Mouse (Mus musculus) CH12.LX (cell line): ENCODE measurements at regions not wholly inside any gene's neighbourhood (a gene's known extent, or its start where the extent isn't known, plus 50 kb on each side); places are given as distances from the start of the nearest gene placed in this dataset.

Source experiments
- DNase-seq: peaks from one replicate; pipeline ENCODE4 v3.0.0-alpha.2; 2013; ENCODE audit errors: extremely low read depth
- H3K27ac ChIP-seq: 2 replicates; pipeline ENCODE4 v1.5.1; 2012; ENCODE audit warnings: low read depth, mild to moderate bottlenecking, control low read depth, moderate library complexity; ENCODE audit not compliant: insufficient read depth
- H3K27me3 ChIP-seq: replicated peaks from 2 replicates; pipeline ENCODE3; 2012; ENCODE audit warnings: inconsistent platforms
- H3K36me3 ChIP-seq, 2 experiments: replicated peaks in 1 of 2; 2 replicates each; pipeline versions ENCODE3 to v1.6.1; 2012; ENCODE audit warnings: inconsistent platforms in 1 of 2, low read length in 1 of 2, mild to moderate bottlenecking in 1 of 2, mixed read lengths in 1 of 2, moderate library complexity in 1 of 2; ENCODE audit not compliant: control insufficient read depth in 1 of 2, insufficient read depth in 1 of 2
- H3K4me1 ChIP-seq, 2 experiments: 2 replicates each; pipeline ENCODE4 v1.6.1; 2012; ENCODE audit warnings: inconsistent platforms in 1 of 2, moderate library complexity in 1 of 2; ENCODE audit not compliant: insufficient read depth in 2 of 2, control insufficient read depth in 1 of 2
- H3K4me2 ChIP-seq: 2 replicates; pipeline ENCODE4 v1.6.1; 2012; ENCODE audit warnings: low read depth, mild to moderate bottlenecking, control low read depth; ENCODE audit not compliant: poor library complexity, insufficient read depth, severe bottlenecking
- H3K4me3 ChIP-seq, 3 experiments: fragments of 150-350 bp in 1 of 3; sonication (generic) in 1 of 3; replicated peaks in 1 of 3; 2 replicates each; pipeline versions ENCODE3 to v1.5.1; 2011 to 2012; ENCODE audit warnings: low read depth in 2 of 3, low read length in 2 of 3, mild to moderate bottlenecking in 2 of 3, moderate library complexity in 2 of 3, control low read depth in 1 of 3, improper control_type of control experiment in 1 of 3, inconsistent platforms in 1 of 3, mixed read lengths in 1 of 3; ENCODE audit not compliant: poor library complexity in 1 of 3
- H3K79me2 ChIP-seq: replicated peaks from 2 replicates; pipeline ENCODE4 v1.6.1; 2012; ENCODE audit warnings: mild to moderate bottlenecking, moderate library complexity; ENCODE audit not compliant: control insufficient read depth, poor library complexity, insufficient read depth, severe bottlenecking; ENCODE audit errors: extremely low read depth
- H3K9ac ChIP-seq: 2 replicates; pipeline ENCODE4 v1.6.1; 2012; ENCODE audit warnings: low read depth, mild to moderate bottlenecking, control low read depth, moderate library complexity; ENCODE audit not compliant: insufficient read depth
- H3K9me3 ChIP-seq: replicated peaks from 2 replicates; pipeline ENCODE3; 2012; ENCODE audit warnings: low read length, inconsistent platforms, mixed read lengths
- BHLHE40 ChIP-seq: IDR thresholded peaks from 2 replicates; pipeline ENCODE4 v1.6.1; 2011; ENCODE audit warnings: mild to moderate bottlenecking, low read depth, low read length, improper control_type of control experiment
- CHD1 ChIP-seq: IDR thresholded peaks from 2 replicates; pipeline ENCODE4 v1.6.1; 2012; ENCODE audit warnings: low read depth, low read length, improper control_type of control experiment, inconsistent platforms
- CHD2 ChIP-seq: IDR thresholded peaks from 2 replicates; pipeline ENCODE4 v1.6.1; 2011; ENCODE audit warnings: low read length, improper control_type of control experiment
- E2F4 ChIP-seq: IDR thresholded peaks from 2 replicates; pipeline ENCODE4 v1.6.1; 2011; ENCODE audit warnings: low read depth, low read length, improper control_type of control experiment; ENCODE audit not compliant: insufficient replicate concordance
- ELF1 ChIP-seq: IDR thresholded peaks from 2 replicates; pipeline ENCODE4 v1.6.1; 2014; ENCODE audit warnings: low read depth, mild to moderate bottlenecking, inconsistent platforms, low read length, improper control_type of control experiment
- ETS1 ChIP-seq: conservative IDR thresholded peaks from 2 replicates; pipeline ENCODE4 v1.6.1; 2012; ENCODE audit warnings: low read depth, mild to moderate bottlenecking, inconsistent platforms, low read length, improper control_type of control experiment, moderate library complexity
- GABPA ChIP-seq: IDR thresholded peaks from 2 replicates; pipeline ENCODE4 v1.6.1; 2012; ENCODE audit warnings: low read depth, low read length, improper control_type of control experiment, inconsistent platforms; ENCODE audit not compliant: insufficient replicate concordance
- IRF4 ChIP-seq: IDR thresholded peaks from 2 replicates; pipeline ENCODE4 v1.6.1; 2014; ENCODE audit warnings: low read depth, mild to moderate bottlenecking, inconsistent platforms, low read length, improper control_type of control experiment
- JUN ChIP-seq: IDR thresholded peaks from 2 replicates; pipeline ENCODE4 v1.6.1; 2011; ENCODE audit warnings: low read depth, mild to moderate bottlenecking, low read length, improper control_type of control experiment, moderate library complexity; ENCODE audit not compliant: insufficient read depth
- JUND ChIP-seq: conservative IDR thresholded peaks from 2 replicates; pipeline ENCODE4 v1.6.1; 2011; ENCODE audit warnings: low read depth, low read length, improper control_type of control experiment
- KAT2A ChIP-seq: IDR thresholded peaks from 2 replicates; pipeline ENCODE4 v1.6.1; 2012; ENCODE audit warnings: low read length, improper control_type of control experiment, inconsistent platforms; ENCODE audit not compliant: insufficient replicate concordance
- MAFK ChIP-seq: IDR thresholded peaks from 2 replicates; pipeline ENCODE4 v1.6.1; 2011; ENCODE audit warnings: low read length, improper control_type of control experiment; ENCODE audit not compliant: insufficient replicate concordance
- MAX ChIP-seq: IDR thresholded peaks from 2 replicates; pipeline ENCODE4 v1.6.1; 2011; ENCODE audit warnings: low read length, improper control_type of control experiment
- MAZ ChIP-seq: IDR thresholded peaks from 2 replicates; pipeline ENCODE4 v1.6.1; 2012; ENCODE audit warnings: low read depth, mild to moderate bottlenecking, inconsistent platforms, low read length, improper control_type of control experiment, moderate library complexity
- MEF2A ChIP-seq: IDR thresholded peaks from 2 replicates; pipeline ENCODE4 v1.6.1; 2014; ENCODE audit warnings: low read depth, mild to moderate bottlenecking, inconsistent platforms, low read length, improper control_type of control experiment, borderline replicate concordance
- MYC ChIP-seq: IDR thresholded peaks from 2 replicates; pipeline ENCODE4 v1.6.1; 2011; ENCODE audit warnings: low read depth, mild to moderate bottlenecking, improper control_type of control experiment, low read length
- NELFE ChIP-seq: IDR thresholded peaks from 2 replicates; pipeline ENCODE4 v1.6.1; 2011; ENCODE audit warnings: low read depth, low read length, improper control_type of control experiment
- NRF1 ChIP-seq: IDR thresholded peaks from 2 replicates; pipeline ENCODE4 v1.6.1; 2014; ENCODE audit warnings: low read depth, mild to moderate bottlenecking, inconsistent platforms, low read length, improper control_type of control experiment, moderate library complexity
- PAX5 ChIP-seq: IDR thresholded peaks from 2 replicates; pipeline ENCODE4 v1.6.1; 2012; ENCODE audit warnings: low read length, inconsistent platforms, mixed read lengths
- POLR2A ChIP-seq: IDR thresholded peaks from 2 replicates; pipeline ENCODE4 v1.6.1; 2011; ENCODE audit warnings: low read depth, mild to moderate bottlenecking, improper control_type of control experiment, low read length
- POLR2AphosphoS2 ChIP-seq: IDR thresholded peaks from 2 replicates; pipeline ENCODE4 v1.6.1; 2011; ENCODE audit warnings: low read depth, low read length, improper control_type of control experiment
- RCOR1 ChIP-seq: conservative IDR thresholded peaks from 2 replicates; pipeline ENCODE4 v1.6.1; 2012; ENCODE audit warnings: low read depth, mild to moderate bottlenecking, inconsistent platforms, low read length, improper control_type of control experiment
- SIN3A ChIP-seq: IDR thresholded peaks from 2 replicates; pipeline ENCODE4 v1.6.1; 2012; ENCODE audit warnings: low read length, improper control_type of control experiment, inconsistent platforms
- SMC3 ChIP-seq: IDR thresholded peaks from 2 replicates; pipeline ENCODE4 v1.6.1; 2011; ENCODE audit warnings: low read depth, low read length, improper control_type of control experiment
- TBP ChIP-seq: conservative IDR thresholded peaks from 2 replicates; pipeline ENCODE4 v1.6.1; 2011; ENCODE audit warnings: low read depth, low read length, improper control_type of control experiment
- TCF12 ChIP-seq: IDR thresholded peaks from 2 replicates; pipeline ENCODE4 v1.6.1; 2014; ENCODE audit warnings: low read depth, mild to moderate bottlenecking, inconsistent platforms, low read length, improper control_type of control experiment
- USF1 ChIP-seq: IDR thresholded peaks from 2 replicates; pipeline ENCODE4 v1.6.1; 2014; ENCODE audit warnings: low read depth, mild to moderate bottlenecking, inconsistent platforms, low read length, improper control_type of control experiment
- USF2 ChIP-seq: conservative IDR thresholded peaks from 2 replicates; pipeline ENCODE4 v1.6.1; 2011; ENCODE audit warnings: low read depth, low read length, improper control_type of control experiment
- ZC3H11A ChIP-seq: IDR thresholded peaks from 2 replicates; pipeline ENCODE4 v1.6.1; 2012; ENCODE audit warnings: low read depth, mild to moderate bottlenecking, inconsistent platforms, low read length, improper control_type of control experiment
- ZKSCAN1 ChIP-seq: IDR thresholded peaks from 2 replicates; pipeline ENCODE4 v1.6.1; 2012; ENCODE audit warnings: low read depth, inconsistent platforms, low read length, improper control_type of control experiment, borderline replicate concordance
- ZNF384 ChIP-seq: IDR thresholded peaks from 2 replicates; pipeline ENCODE4 v1.6.1; 2012; ENCODE audit warnings: low read depth, low read length, improper control_type of control experiment, inconsistent platforms
- dilution Hi-C: fragments of 300-500 bp; cut with MboI; formaldehyde crosslinking; loops from 2 replicates; pipeline ENCODE4 v1.14.3; 2020; ENCODE audit warnings: low sequenced_read_pairs; ENCODE audit not compliant: extremely low pct_unique_long_range_greater_than_20kb, extremely low pct_ligation_motif_present
- in situ Hi-C: fragments of 300-500 bp; cut with MboI; formaldehyde crosslinking; loops from 3 replicates; pipeline ENCODE4 v1.14.3; 2019; ENCODE audit warnings: low sequenced_read_pairs, low pct_ligation_motif_present, low pct_unique_long_range_greater_than_20kb, mixed read lengths

DNA sequence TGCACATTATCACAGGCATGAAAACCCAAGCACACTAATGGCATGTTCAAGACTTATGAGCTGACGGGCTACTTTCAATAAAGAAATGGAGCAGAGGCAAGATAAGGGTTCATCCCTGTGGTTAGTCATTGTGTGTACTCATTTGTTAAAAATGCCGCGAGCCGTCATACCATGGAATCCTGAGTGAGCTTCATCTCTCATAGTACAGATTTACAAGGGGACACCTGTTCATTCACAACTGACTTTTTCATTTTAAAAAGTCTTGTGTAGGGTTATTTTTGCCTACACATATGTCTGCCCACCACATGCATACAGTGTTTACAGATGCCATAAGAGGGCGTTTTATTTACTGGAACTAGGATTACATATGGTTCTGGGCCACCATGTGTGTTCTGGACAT lies 81.7 kb upstream of the Irx5 start:
- TF ChIP-seq MAZ (no peak), TCF12 (no peak), CHD2 (no peak), CHD1 (no peak), NRF1 (no peak), SIN3A (no peak), ZKSCAN1 (no peak), ETS1 (no peak), SMC3 (no peak), ZNF384 (no peak), NELFE (no peak), ZC3H11A (no peak), JUND (no peak), MAFK (no peak), GABPA (no peak), MEF2A (no peak), MAX (no peak), JUN (no peak)
- H3K27me3 ChIP-seq: no peaks in the 10 kb centered on the region
- H3K27ac ChIP-seq: no peak overlapping the region
- H3K4me2 ChIP-seq: no peak overlapping the region
- H3K9me3 ChIP-seq: peaks cover 57% of the 10 kb centered on the region
- H3K4me3 ChIP-seq: no peak overlapping the region
- in situ Hi-C loops (no loop called here), dilution Hi-C loops (no loop called here)
- no peak overlapping the region for H3K9ac ChIP-seq
- DNase-seq: no peak
- no peaks in the 10 kb centered on the region for H3K79me2 ChIP-seq
- H3K4me1 ChIP-seq: no peaks in the 10 kb centered on the region
- H3K36me3 ChIP-seq: no peaks in the 10 kb centered on the region

DNA sequence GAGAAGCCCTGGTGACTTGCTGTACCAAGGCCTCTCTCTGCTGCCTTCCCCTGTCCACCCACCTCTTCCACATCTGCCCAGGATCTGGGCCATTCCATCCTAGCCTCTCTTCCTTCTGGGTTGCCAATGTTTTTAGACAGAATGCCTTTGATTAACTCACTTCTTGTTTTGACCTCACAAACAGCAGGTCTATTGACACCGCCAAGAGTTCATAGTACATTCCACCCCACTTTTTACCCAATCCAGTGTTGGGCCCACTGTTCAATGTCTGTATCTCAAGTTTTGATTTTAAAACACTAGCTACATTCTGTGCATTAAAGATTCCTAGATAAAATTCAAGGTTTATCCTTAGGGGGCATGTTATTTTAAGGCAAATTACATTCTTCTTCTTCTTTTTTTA lies 84.7 kb upstream of the Irx5 start:
- Histone ChIP-seq H3K27me3 (no peaks in the 10 kb centered on the region), H3K36me3 (no peaks in the 10 kb centered on the region), H3K4me3 (no peak overlapping the region), H3K27ac (no peak overlapping the region), H3K79me2 (no peaks in the 10 kb centered on the region), H3K4me1 (no peaks in the 10 kb centered on the region), H3K9me3 (peaks cover 67% of the 10 kb centered on the region), H3K4me2 (no peak overlapping the region), H3K9ac (no peak overlapping the region)
- in situ Hi-C loops: no loop called here
- dilution Hi-C loops: no loop called here
- TF ChIP-seq CHD2 (no peak), ZKSCAN1 (no peak), IRF4 (no peak), MYC (no peak), NRF1 (no peak), KAT2A (no peak), POLR2AphosphoS2 (no peak), USF1 (no peak), USF2 (no peak), POLR2A (no peak), PAX5 (no peak), RCOR1 (no peak), E2F4 (no peak), TBP (no peak), BHLHE40 (no peak), NELFE (no peak), JUN (no peak), ELF1 (no peak)
- DNase-seq: no peak
